ENCODE assay signal across 8 mouse cellular contexts in genomic region chr19:42631541-42631961, GRCm38 (mm10). TPM values are rescaled to one million over a fixed set of nuclear protein-coding genes. Genes with fewer than 3 reads are reported as not detected.
DNase-seq lines count a peak whose midpoint lies in the region.

No protein-coding gene starts in this region.

- DNase-seq in retina, postnatal 1 day = peak; percentile 18
- no peak for DNase-seq in retina, embryonic 14.5 days (ENCODE audit: low spot score)
- peak; percentile 35 for DNase-seq in gastrocnemius, postnatal 25 days
- peak; percentile 61 for DNase-seq in kidney, adult 9 months
- peak; percentile 53 for DNase-seq in lung, postnatal 36 days
- no peak for DNase-seq in testis, postnatal 10 days (ENCODE audit: low spot score)
- DNase-seq in layer of hippocampus, postnatal 36 days = no peak
- no peak for DNase-seq in layer of hippocampus, adult 8-10 months (ENCODE audit: low spot score in 2 of 2)

RNA-seq across cellular contexts. Expression of gene Loxl4, which starts 18.9 kb away (rescaled TPM):
- total RNA-seq in gastrocnemius, postnatal 25 days (2021) = 1 to 10 TPM; 2.4 to 2.5 TPM
- under 1 TPM; 0.15 to 0.35 TPM for total RNA-seq in layer of hippocampus, postnatal 36 days (2021)
- total RNA-seq in layer of hippocampus, adult 8-10 months (2022) = under 1 TPM; 0.16 to 0.47 (median 0.30) TPM

Comparison
In these comparisons a context has a peak if more than half of its experiments do, and no peak if none do; other contexts are left out.
1. DNase-seq: peak in retina, postnatal 1 day (single experiment), gastrocnemius, postnatal 25 days (single experiment), kidney, adult 9 months (single experiment) and lung, postnatal 36 days (single experiment); none in retina, embryonic 14.5 days (single experiment), testis, postnatal 10 days (single experiment), layer of hippocampus, postnatal 36 days (0 of 2) and layer of hippocampus, adult 8-10 months (0 of 2).